Mouse (Mus musculus) urinary bladder, postnatal 4 days (tissue): ENCODE results near the gene Capg.
"Not testable (repeated sequence)": the region's sequence is repeated elsewhere in the genome, so short reads cannot be mapped to it uniquely, and the experiment has no call there.

Source experiments
- DNase-seq, 2 experiments: peaks; one replicate each; pipeline ENCODE4 v3.0.0; 2021 to 2022; ENCODE audit warnings: low spot score in 2 of 2

The Capg gene

DNA sequence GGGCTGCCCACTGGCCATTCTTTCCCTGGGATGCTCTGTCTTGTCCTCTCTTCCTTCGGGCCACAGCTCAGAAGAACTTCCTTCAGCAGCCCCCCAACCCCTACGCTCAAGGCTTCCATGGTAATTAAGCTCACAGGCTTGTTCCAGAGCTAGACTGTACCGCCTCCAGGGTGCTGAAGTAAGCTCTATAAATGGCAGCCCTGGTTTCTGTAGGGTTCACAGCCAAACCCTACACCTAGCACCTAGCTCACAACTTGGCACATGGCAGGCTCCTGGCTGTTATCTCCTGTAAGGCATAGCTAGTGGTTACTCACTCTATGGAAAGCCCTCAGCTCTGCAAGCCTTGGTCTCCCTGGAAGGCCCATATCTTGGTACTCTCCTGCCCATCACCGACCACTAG is 11.6 kb upstream of the Capg start:
- no peak for DNase-seq

- not testable (repeated sequence) for DNase-seq
Observed at GRCm38 (mm10) chr6:72533555-72533954, 10.6 kb upstream of the Capg start.

DNA sequence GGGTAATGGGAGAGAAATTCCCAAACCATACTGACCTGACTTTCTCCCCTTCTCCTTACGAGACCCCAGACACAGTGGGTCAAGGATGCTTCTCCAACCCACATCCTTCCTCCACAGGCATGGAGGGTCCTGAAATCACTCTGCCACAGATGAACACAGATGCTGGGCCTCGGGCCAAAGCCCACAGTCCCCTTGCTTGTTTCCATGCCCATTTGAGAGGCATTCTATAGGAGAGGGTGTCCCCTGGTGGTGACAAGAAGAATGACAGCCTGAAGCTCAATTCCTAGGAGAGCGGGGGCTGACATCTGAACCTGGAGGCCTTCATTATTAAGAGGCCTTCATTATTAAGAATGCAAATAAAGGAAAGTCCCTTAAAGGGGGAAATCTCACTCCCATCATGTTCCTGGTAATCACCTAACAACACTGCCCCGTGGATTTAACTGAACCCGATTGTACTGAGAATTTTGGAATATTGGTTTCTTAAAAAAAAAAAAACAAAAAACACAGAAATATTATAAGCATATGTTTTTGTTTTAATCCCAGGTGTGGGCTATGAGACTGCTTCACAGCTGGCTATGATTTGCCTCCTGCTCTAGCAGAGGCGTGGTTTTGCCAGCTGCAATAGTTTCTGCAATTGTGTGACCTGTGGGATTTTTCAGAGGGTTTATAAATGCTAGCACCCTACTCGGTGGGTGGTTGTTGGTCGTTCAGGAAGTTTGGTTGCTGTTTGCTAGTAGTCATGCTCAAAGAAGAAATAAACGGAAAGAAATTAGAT is 10.0 kb upstream of the Capg start:
- DNase-seq = peak in 1 of 2 experiments; percentile 62

- peak; percentile 73 to 87 for DNase-seq
Observed at GRCm38 (mm10) chr6:72535165-72535564, 9.0 kb upstream of the Capg start.

- no peak for DNase-seq
Observed at GRCm38 (mm10) chr6:72537998-72538500, 6.1 kb upstream of the Capg start.

GRCm38 (mm10) chr6:72538562-72539031 is 5.6 kb upstream of the Capg start:
- DNase-seq = peak; percentile 80

GRCm38 (mm10) chr6:72543265-72543850 is 833 bp upstream of the Capg start:
- DNase-seq = no peak

DNA sequence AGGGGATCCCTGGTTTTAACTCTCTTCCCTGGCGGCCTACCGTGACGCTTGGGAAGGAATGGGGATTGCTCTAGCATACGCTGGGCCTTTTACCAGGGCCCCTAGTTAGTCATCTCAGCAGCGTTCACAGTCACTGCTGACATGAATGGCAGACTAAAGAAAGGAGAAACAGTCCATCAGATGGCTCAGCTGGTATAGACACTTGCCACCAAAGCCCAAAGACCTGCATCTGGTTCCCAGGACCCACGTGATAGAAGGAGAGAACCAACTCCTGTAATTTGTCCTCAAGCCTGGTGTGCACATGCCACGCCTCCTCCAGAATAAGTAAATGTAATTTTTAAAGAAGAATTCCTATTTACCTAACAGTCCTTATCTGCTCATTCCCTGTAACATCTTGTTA is 1.2 kb downstream of the Capg start:
- no peak for DNase-seq

DNA sequence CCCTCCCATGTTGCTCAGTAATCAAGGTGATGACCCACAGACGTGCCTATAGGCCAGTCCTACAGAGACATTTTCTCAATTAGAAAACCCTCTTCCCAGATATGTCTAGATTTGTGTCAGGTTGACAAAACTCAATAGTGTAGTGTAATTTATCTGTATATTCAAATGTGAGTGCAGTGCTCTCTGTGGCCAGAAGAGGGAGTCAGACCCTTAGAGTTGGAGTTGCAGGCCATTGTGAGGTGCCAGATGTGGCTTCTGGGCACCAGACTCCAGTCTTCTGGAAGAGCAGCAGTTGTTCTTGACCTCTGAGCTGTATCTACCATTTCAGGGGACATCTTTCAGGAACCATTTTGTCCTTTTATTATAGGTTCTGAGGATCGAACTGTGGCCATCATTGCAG is 2.9 kb downstream of the Capg start:
- no peak for DNase-seq

DNA sequence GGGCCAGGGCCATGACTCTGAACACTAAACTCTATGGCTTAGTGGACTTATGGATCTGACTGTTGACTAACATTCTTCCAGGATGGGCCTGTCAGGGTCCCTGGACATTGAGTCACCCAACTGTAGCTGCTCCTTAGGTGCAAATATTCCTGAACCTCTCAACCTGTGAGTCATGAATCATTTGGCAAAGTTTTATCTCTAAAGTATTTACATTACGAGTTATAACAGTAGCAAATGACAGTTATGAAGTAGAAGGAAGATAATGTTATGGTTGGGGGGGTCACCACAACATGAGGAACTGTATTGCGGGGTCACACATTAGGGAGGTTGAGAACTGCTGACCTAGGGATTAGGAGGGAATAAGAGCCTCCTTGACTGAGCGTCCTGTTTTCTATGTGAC is 3.7 kb downstream of the Capg start:
- no peak for DNase-seq

- DNase-seq = no peak
Observed at GRCm38 (mm10) chr6:72549041-72549580, 4.9 kb downstream of the Capg start.

DNA sequence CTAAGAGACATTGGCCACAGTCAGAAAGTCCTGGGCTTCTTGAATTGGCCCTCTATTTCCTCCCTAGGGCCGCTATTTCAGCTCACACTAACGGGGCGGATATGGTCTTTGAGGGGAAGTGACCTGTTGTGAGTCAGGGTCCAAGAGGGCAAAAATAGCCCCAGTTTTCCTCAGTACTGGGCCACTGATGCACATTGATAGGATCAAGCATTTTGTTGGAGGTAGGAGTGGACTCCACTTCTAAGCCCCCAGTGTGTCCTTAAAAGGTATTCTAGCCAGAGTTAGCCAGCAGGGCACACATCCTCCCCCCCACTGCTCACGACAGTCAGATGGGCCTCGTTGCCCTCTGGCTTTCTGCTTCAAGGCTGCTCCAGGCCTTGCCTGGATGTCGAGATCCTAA is 5.8 kb downstream of the Capg start:
- no peak for DNase-seq

DNA sequence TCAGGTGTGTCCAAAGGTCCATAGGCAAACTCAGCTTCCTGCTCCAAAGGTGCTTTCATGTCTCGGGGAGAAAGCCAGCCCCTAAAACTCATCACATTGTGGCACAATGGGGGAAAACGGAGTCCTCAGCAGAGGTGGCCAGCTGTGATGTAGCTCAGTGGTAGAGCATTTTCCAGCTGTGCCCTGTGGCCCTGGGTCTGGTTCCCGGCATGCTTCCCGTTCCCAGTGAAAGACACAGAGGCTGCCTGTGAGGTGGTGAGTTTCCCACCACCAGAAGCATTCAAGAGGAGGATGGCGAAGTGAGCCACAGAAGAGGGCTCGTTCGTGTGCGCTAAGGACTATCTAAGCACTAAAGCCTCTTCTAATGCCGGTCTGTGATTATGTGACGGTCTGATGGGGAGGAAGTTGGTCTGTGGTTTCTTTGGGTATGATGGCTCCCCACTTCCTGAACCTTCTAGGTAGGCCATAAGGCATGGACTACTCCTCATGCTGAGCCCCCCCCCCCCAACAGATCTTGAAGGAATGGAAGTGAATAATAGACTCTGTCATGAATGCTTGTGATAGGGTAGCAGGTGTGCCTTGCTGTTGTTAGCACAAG is 6.4 kb downstream of the Capg start:
- DNase-seq = peak in 1 of 2 experiments; percentile 52

GRCm38 (mm10) chr6:72552171-72553078 is 8.2 kb downstream of the Capg start:
- peak; percentile 65 to 67 for DNase-seq

DNA sequence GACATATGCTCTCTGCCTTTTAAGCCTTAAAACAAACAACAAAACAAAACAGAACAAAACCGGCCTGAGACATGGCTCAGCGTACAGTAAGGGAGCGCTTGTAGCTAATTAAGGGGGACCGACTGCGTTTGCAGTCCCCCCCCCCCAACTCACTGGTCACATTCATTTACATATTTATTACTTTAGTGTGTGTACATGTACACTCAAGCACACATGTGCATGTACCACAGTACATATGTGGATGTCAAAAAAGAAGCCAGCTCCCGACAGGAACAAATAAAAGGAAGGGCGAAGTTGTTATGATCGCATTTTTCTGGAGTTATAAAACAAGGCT is 8.9 kb downstream of the Capg start:
- no peak for DNase-seq

DNA sequence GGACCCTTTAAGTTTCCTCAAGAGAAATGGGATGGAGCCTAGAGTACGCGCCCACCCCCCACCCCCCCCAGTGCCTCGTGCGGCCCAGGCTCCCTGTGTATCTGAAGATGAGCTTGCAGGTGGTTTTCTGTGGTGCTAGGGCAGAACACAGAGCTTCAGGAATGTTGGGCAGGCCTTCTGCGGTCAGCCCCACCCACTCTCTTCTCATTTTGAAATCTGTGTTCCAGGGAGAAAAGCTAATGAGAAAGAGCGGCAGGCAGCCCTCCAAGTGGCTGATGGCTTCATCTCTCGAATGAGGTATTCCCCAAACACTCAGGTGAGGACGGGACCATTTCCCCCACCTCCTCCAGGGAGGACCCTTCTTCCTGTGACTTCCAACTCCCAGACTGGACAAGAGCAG is 16.6 kb downstream of the Capg start:
- no peak for DNase-seq

GRCm38 (mm10) chr6:72562486-72562885 is 18.3 kb downstream of the Capg start:
- no peak for DNase-seq

DNA sequence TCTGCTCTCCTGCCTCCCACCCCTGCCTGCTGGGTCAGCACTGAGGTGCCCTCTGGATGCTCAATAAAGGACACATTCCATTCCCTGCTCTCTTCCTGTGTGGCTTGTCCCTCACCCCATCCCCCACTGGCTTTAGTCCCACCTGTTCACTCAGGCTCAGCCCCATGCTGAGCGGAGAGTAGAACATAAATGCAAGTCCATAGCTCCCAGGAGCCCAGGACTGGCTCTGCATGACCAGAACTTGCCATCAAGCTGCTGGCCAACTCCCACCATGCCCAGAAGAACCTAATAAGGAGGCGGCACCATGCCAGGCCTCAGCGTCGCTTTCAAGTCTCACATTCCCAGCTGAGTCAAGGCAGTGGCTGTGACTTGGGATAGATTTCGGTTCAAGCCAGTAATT is 18.7 kb downstream of the Capg start:
- DNase-seq = no peak

DNA sequence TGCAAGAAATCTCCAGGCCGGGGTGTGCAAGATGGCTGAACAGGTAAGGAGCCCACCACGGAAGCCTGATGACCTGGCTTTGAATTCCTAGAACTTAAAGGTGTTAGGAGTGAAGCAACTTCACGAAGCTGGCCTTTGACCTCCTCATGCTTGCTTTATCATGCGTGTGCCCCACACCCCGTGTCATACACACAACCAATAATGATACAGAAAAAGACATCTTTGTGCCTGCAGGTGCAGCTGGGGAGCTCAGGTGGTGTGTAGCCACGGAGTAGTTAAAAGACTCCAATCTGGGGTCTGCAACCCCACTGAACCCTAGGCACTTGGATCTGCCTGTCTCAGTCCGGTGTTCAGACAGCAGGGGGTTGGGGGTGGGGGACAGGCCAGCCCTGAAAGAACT is 21.3 kb downstream of the Capg start:
- no peak for DNase-seq

DNA sequence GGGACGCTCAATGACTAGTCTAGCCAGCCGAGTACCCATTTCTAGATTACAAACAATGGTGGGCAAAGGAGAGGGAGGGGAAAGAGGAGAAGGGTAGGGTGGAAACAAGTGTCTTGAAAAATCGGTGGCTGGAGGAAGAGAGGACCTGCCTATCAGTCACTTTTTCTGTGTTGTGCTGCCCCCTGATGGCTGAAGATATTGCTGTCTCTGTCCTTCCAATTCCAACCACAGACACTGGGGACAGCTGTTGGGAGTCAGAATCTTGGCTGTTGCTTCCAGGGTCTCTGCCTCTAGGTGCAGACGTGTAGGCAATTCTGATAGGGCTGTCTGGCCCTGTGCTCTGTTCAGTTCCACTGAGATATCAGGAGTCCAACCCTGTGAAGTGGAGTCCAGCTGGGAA is 21.9 kb downstream of the Capg start:
- DNase-seq = peak; percentile 77 to 85

- DNase-seq = no peak
Observed at GRCm38 (mm10) chr6:72567508-72567907, 23.3 kb downstream of the Capg start.

DNA sequence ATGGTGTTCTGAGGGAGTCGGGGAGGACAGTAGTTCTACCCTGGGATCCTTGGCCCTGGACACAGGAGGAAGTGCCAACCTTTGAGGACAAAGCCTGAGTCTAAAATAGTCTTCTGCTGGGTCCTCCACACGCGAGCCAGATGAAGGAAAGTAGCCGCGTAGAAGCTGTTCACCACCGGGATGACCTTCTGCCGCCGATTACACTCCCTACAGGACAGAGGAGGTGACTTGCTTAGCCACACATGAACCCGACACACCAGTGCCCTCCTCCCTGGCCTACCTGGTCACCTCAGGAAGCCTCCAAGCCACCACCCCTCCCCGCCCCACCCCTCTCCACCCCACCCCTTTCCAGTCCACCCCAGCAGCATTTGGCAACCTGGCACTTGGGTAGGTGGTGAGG is 24.5 kb downstream of the Capg start:
- no peak for DNase-seq
